Mouse (Mus musculus) megakaryocyte progenitor cell, adult 5-6 weeks (primary cell): ENCODE results near the gene Snx33. TPM values are rescaled to one million over a fixed set of nuclear protein-coding genes. Genes with fewer than 3 reads are reported as not detected.
"Not testable (repeated sequence)": the region's sequence is repeated elsewhere in the genome, so short reads cannot be mapped to it uniquely, and the experiment has no call there.

Experiments
- ATAC-seq: replicated peaks from 2 replicates; pipeline ENCODE4 v1.8.0; 2016; ENCODE audit warnings: mild to moderate bottlenecking, moderate TSS enrichment, inconsistent platforms; ENCODE audit not compliant: poor library complexity
- total RNA-seq, 2 experiments: library from RNA; stranded (forward) in 1 of 2; stranded (reverse) in 1 of 2; fragments of 157-497, 149-512 nt in 1 of 2; fragments of 200-1000 nt in 1 of 2; gene quantifications; 2 replicates each; pipeline versions ENCODE4 v1.2.3 to v1.2.4; 2015 to 2017

Gene Snx33
- total RNA-seq, 2 experiments from 2014 or later = 2.8 to 3.3 TPM

- ATAC-seq = no peak
These were observed 2.2 kb downstream of the Snx33 start for GRCm38 (mm10) chr9:56926025-56926360.

GRCm38 (mm10) chr9:56925291-56926024, 2.7 kb downstream of the Snx33 start:
- ATAC-seq = no peak

GRCm38 (mm10) chr9:56924651-56925027, 3.5 kb downstream of the Snx33 start:
- ATAC-seq = peak; percentile 24

GRCm38 (mm10) chr9:56923841-56924650, 4.1 kb downstream of the Snx33 start:
- peak; percentile 35; the same call in 1 of the 2 replicates for ATAC-seq

- no peak for ATAC-seq
These were observed 5.4 kb downstream of the Snx33 start for GRCm38 (mm10) chr9:56922746-56923145.

GRCm38 (mm10) chr9:56918466-56918865, 9.7 kb downstream of the Snx33 start:
- no peak for ATAC-seq

GRCm38 (mm10) chr9:56917131-56917530, 11.0 kb downstream of the Snx33 start:
- no peak for ATAC-seq

GRCm38 (mm10) chr9:56915695-56916410, 12.3 kb downstream of the Snx33 start:
- no peak for ATAC-seq

- ATAC-seq = no peak
These were observed 13.1 kb downstream of the Snx33 start for GRCm38 (mm10) chr9:56915116-56915515.

GRCm38 (mm10) chr9:56913991-56914390, 14.2 kb downstream of the Snx33 start:
- ATAC-seq = no peak

- no peak for ATAC-seq
These were observed 17.2 kb downstream of the Snx33 start for GRCm38 (mm10) chr9:56911017-56911416.

- not testable (repeated sequence) for ATAC-seq
These were observed 18.2 kb downstream of the Snx33 start for GRCm38 (mm10) chr9:56909991-56910390.

GRCm38 (mm10) chr9:56907549-56907948, 20.6 kb downstream of the Snx33 start:
- ATAC-seq = peak; percentile 26; the same call in 1 of the 2 replicates

- ATAC-seq = peak; percentile 47; the same call in 1 of the 2 replicates
These were observed 24.5 kb downstream of the Snx33 start for GRCm38 (mm10) chr9:56903662-56904061.

- peak; percentile 55 for ATAC-seq
These were observed 27.0 kb downstream of the Snx33 start for GRCm38 (mm10) chr9:56901187-56901586.

- ATAC-seq = peak; percentile 52
These were observed 27.6 kb downstream of the Snx33 start for GRCm38 (mm10) chr9:56900571-56900970.

- ATAC-seq = no peak
These were observed 28.1 kb downstream of the Snx33 start for GRCm38 (mm10) chr9:56900060-56900459.

GRCm38 (mm10) chr9:56899409-56899808, 28.8 kb downstream of the Snx33 start:
- ATAC-seq = no peak

GRCm38 (mm10) chr9:56896779-56897178, 31.4 kb downstream of the Snx33 start:
- ATAC-seq = no peak

- ATAC-seq = peak; percentile 44
These were observed 34.2 kb downstream of the Snx33 start for GRCm38 (mm10) chr9:56894006-56894405.

- no peak for ATAC-seq
These were observed 34.9 kb downstream of the Snx33 start for GRCm38 (mm10) chr9:56893313-56893712.
